Mouse (Mus musculus) CH12.LX (cell line): ENCODE measurements at regions not wholly inside any gene's neighbourhood (a gene's known extent, or its start where the extent isn't known, plus 50 kb on each side); places are given as distances from the start of the nearest gene placed in this dataset.

ENCODE experiments used
- EP300 ChIP-seq: IDR thresholded peaks from 2 replicates; pipeline ENCODE4 v1.6.1; 2011; ENCODE audit warnings: low read length, improper control_type of control experiment
- ZNF384 ChIP-seq: IDR thresholded peaks from 2 replicates; pipeline ENCODE4 v1.6.1; 2012; ENCODE audit warnings: low read depth, low read length, improper control_type of control experiment, inconsistent platforms

DNA sequence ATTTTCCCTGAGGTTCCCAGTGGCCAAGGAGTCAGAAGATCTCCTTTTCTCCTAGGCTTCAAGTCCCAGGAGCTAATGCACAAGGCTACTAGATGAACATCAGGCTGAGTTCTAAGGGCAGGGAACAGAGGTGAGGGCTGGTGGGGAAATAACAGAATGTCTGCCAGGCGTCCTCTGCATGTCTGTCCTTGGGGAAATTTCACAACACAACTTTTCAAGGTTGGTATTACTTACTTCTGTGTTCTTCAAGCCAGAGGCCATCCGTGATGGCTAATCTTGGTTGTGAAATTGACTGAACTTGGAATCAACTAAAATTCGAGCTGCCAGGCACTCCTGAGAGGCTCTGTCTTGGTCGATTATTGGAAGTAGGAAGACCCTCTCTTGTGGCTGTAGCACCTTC, 416.6 kb downstream of the Vrk1 start:
- TF ChIP-seq EP300 (no peak), ZNF384 (no peak)
